ENCODE assay signal across 8 mouse cellular contexts in genomic region chr1:90914948-90915569, GRCm38 (mm10). TPM values are rescaled to one million over a fixed set of nuclear protein-coding genes. Genes with fewer than 3 reads are reported as not detected.
A peak's percentile ranks its signal among the peaks of the same experiment; 100 is the strongest.
DNase-seq lines count a peak whose midpoint lies in the region; ATAC-seq lines count a peak whose summit lies in the region.

TSS of gene Mlph (plus strand) at chr1:90915085.

- no peaks in the 10 kb centered on the region for H3K36me3 ChIP-seq in forebrain, embryonic 16.5 days (ENCODE audit: control insufficient read depth, insufficient read depth)
- H3K36me3 ChIP-seq in hindbrain, embryonic 16.5 days (ENCODE audit: control insufficient read depth, insufficient read depth, low read length): no peaks in the 10 kb centered on the region
- no peaks in the 10 kb centered on the region for H3K36me3 ChIP-seq in liver, embryonic 13.5 days
- H3K36me3 ChIP-seq in neural tube, embryonic 14.5 days (ENCODE audit: control insufficient read depth, insufficient read depth, low read length): no peaks in the 10 kb centered on the region

- H3K27me3 ChIP-seq in forebrain, embryonic 16.5 days (replicated peaks; ENCODE audit: control insufficient read depth, insufficient read depth, low read length): 0 out of 2 replicates have a peak, but pooled peaks cover 4% of the 10 kb centered on the region
- H3K27me3 ChIP-seq in hindbrain, embryonic 16.5 days (replicated peaks; ENCODE audit: control insufficient read depth, insufficient read depth, low read length): no peaks in the 10 kb centered on the region
- H3K27me3 ChIP-seq in liver, embryonic 13.5 days: peaks cover 16% of the 10 kb centered on the region
- no peaks in the 10 kb centered on the region for H3K27me3 ChIP-seq in neural tube, embryonic 14.5 days (ENCODE audit: control insufficient read depth, insufficient read depth, low read length)

- peaks cover 2% of the 10 kb centered on the region; the same call in 1 of the 2 replicates for H3K9me3 ChIP-seq in forebrain, embryonic 16.5 days (ENCODE audit: control insufficient read depth, low read length)
- H3K9me3 ChIP-seq in hindbrain, embryonic 16.5 days (ENCODE audit: control insufficient read depth, low read length): peaks cover 7% of the 10 kb centered on the region
- H3K9me3 ChIP-seq in liver, embryonic 13.5 days (replicated peaks): no peaks in the 10 kb centered on the region
- 0 out of 2 replicates have a peak, but pooled peaks cover 3% of the 10 kb centered on the region for H3K9me3 ChIP-seq in neural tube, embryonic 14.5 days (ENCODE audit: control insufficient read depth, low read length)

- peaks cover 5% of the 10 kb centered on the region for H3K4me1 ChIP-seq in forebrain, embryonic 16.5 days (replicated peaks; ENCODE audit: control insufficient read depth, insufficient read depth, low read length)
- peaks cover 8% of the 10 kb centered on the region for H3K4me1 ChIP-seq in hindbrain, embryonic 16.5 days (ENCODE audit: control insufficient read depth, insufficient read depth, low read depth, low read length)
- peaks cover 5% of the 10 kb centered on the region; the same call in 1 of the 2 replicates for H3K4me1 ChIP-seq in liver, embryonic 13.5 days (replicated peaks)
- H3K4me1 ChIP-seq in neural tube, embryonic 14.5 days (ENCODE audit: control insufficient read depth, insufficient read depth, low read length): peaks cover 4% of the 10 kb centered on the region; the same call in 1 of the 2 replicates

- DNase-seq in ovary, adult 18-20 months (ENCODE audit: low spot score): peak; percentile 19
- no peak for DNase-seq in ovary, postnatal 10 days (ENCODE audit: low spot score)
- DNase-seq in liver, embryonic 13.5 days: no peak
- no peak for DNase-seq in spleen, adult 18-20 months
- DNase-seq in thymus, postnatal 25 days: no peak

- no peak within 1 kb of the TSS for H3K27ac ChIP-seq in forebrain, embryonic 16.5 days (ENCODE audit: low read length)
- H3K27ac ChIP-seq in hindbrain, embryonic 16.5 days (ENCODE audit: low read depth, low read length): no peak within 1 kb of the TSS
- no peak within 1 kb of the TSS for H3K27ac ChIP-seq in liver, embryonic 13.5 days
- no peak within 1 kb of the TSS for H3K27ac ChIP-seq in neural tube, embryonic 14.5 days (ENCODE audit: low read depth, low read length)

- no peak for ATAC-seq in forebrain, embryonic 16.5 days
- ATAC-seq in hindbrain, embryonic 16.5 days: peak; percentile 63; the same call in 1 of the 2 replicates
- 0 out of 2 replicates have a peak, but pooled peaks have one; percentile 26 for ATAC-seq in liver, embryonic 13.5 days (ENCODE audit: low read depth)
- no peak for ATAC-seq in neural tube, embryonic 14.5 days (ENCODE audit: low read depth)

- H3K4me3 ChIP-seq in forebrain, embryonic 16.5 days (replicated peaks; ENCODE audit: low read length): peak within 1 kb of the TSS; percentile 8; the same call in 1 of the 2 replicates
- peak within 1 kb of the TSS; percentile 16; the same call in 1 of the 2 replicates for H3K4me3 ChIP-seq in hindbrain, embryonic 16.5 days (ENCODE audit: low read length)
- H3K4me3 ChIP-seq in liver, embryonic 13.5 days (replicated peaks): peak within 1 kb of the TSS; percentile 14
- no peak within 1 kb of the TSS for H3K4me3 ChIP-seq in neural tube, embryonic 14.5 days (ENCODE audit: low read depth, low read length)

- WGBS in forebrain, embryonic 16.5 days: 3% methylated on average over 18 of the region's 18 CpGs
- 9% methylated on average over 18 of the region's 18 CpGs for WGBS in hindbrain, embryonic 16.5 days
- 15% methylated on average over 18 of the region's 18 CpGs for WGBS in liver, embryonic 13.5 days (ENCODE audit: insufficient replicate concordance)
- WGBS in neural tube, embryonic 14.5 days: 10% methylated on average over 18 of the region's 18 CpGs

- peak within 1 kb of the TSS; percentile 29 for H3K4me2 ChIP-seq in forebrain, embryonic 16.5 days (ENCODE audit: low read length)
- H3K4me2 ChIP-seq in hindbrain, embryonic 16.5 days (ENCODE audit: low read length): peak within 1 kb of the TSS; percentile 57
- H3K4me2 ChIP-seq in liver, embryonic 13.5 days: peak within 1 kb of the TSS; percentile 32; the same call in 1 of the 2 replicates
- H3K4me2 ChIP-seq in neural tube, embryonic 14.5 days (ENCODE audit: low read depth, low read length): peak within 1 kb of the TSS; percentile 12; the same call in 1 of the 2 replicates

- H3K9ac ChIP-seq in forebrain, embryonic 16.5 days (replicated peaks; ENCODE audit: low read depth, low read length): no peak within 1 kb of the TSS
- H3K9ac ChIP-seq in hindbrain, embryonic 16.5 days (ENCODE audit: low read depth, low read length): no peak within 1 kb of the TSS
- H3K9ac ChIP-seq in liver, embryonic 13.5 days: no peak within 1 kb of the TSS
- H3K9ac ChIP-seq in neural tube, embryonic 14.5 days (replicated peaks; ENCODE audit: low read depth, low read length): no peak within 1 kb of the TSS

RNA-seq across cellular contexts. Expression of gene Mlph, which starts in this region (rescaled TPM):
- 0.19 and 0.58 TPM in 2 replicates for polyA plus RNA-seq in forebrain, embryonic 16.5 days (2015; fragmentation: Nextera tagmentation; extraction: Ambion mirVana)
- polyA plus RNA-seq in hindbrain, embryonic 16.5 days (2015; fragmentation: Nextera tagmentation; extraction: Ambion mirVana): 0.14 and 0.18 TPM in 2 replicates
- polyA plus RNA-seq in liver, embryonic 13.5 days (2015; fragmentation: Nextera tagmentation; extraction: Ambion mirVana): 0.07 TPM in 1 of 2 replicates, not detected in the other
- 0.26 TPM in 1 of 2 replicates, not detected in the other for polyA plus RNA-seq in neural tube, embryonic 14.5 days (2014; fragmentation: Nextera tagmentation; extraction: Ambion mirVana)

Comparison
In these comparisons a context has a peak if more than half of its experiments do, and no peak if none do; other contexts are left out.
1. Peak in ATAC-seq, H3K4me3 ChIP-seq and H3K4me2 ChIP-seq in hindbrain, embryonic 16.5 days; RNA of the gene not detected or under 1 TPM.
2. Peak in ATAC-seq, H3K4me3 ChIP-seq and H3K4me2 ChIP-seq in liver, embryonic 13.5 days; RNA of the gene not detected or under 1 TPM.